Mouse (Mus musculus) liver, adult 2 months (tissue): ENCODE data around the gene Caml. TPM values are rescaled to one million over a fixed set of nuclear protein-coding genes. Genes with fewer than 3 reads are reported as not detected.

Experiments used
- DNase-seq: peaks from one replicate; pipeline ENCODE4 v3.0.0-alpha.2; 2011; ENCODE audit warnings: low read depth, low spot score; ENCODE audit errors: extremely low read depth
- H3K27ac ChIP-seq: fragments of 200-500 bp; replicated peaks from 2 replicates; pipeline ENCODE4 v1.5.1; 2012; ENCODE audit warnings: low read depth, mild to moderate bottlenecking, control low read depth, inconsistent platforms, low read length; ENCODE audit not compliant: insufficient read depth
- H3K27me3 ChIP-seq: fragments of 200-500 bp; 2 replicates; pipeline ENCODE4 v1.6.1; 2012; ENCODE audit warnings: mild to moderate bottlenecking, moderate library complexity, low read length, inconsistent platforms; ENCODE audit not compliant: control insufficient read depth, insufficient read depth
- H3K36me3 ChIP-seq: fragments of 200-500 bp; 2 replicates; pipeline ENCODE4 v1.6.1; 2012; ENCODE audit warnings: low read length, inconsistent platforms; ENCODE audit not compliant: control insufficient read depth, insufficient read depth
- H3K4me1 ChIP-seq: fragments of 200-500 bp; 2 replicates; pipeline ENCODE4 v1.6.1; 2011; ENCODE audit warnings: low read length; ENCODE audit not compliant: control insufficient read depth, insufficient read depth
- H3K4me3 ChIP-seq: fragments of 200-500 bp; 2 replicates; pipeline ENCODE4 v1.5.1; 2011; ENCODE audit warnings: low read depth, mild to moderate bottlenecking, control low read depth, low read length, moderate library complexity; ENCODE audit not compliant: insufficient read depth
- H3K79me2 ChIP-seq: fragments of 200-500 bp; 2 replicates; pipeline ENCODE4 v1.6.1; 2012; ENCODE audit warnings: inconsistent platforms, mild to moderate bottlenecking, low read length, moderate library complexity; ENCODE audit not compliant: control insufficient read depth, insufficient read depth
- H3K9ac ChIP-seq: fragments of 200-500 bp; 2 replicates; pipeline ENCODE4 v1.6.1; 2012; ENCODE audit warnings: low read depth, mild to moderate bottlenecking, control low read depth, inconsistent platforms, low read length
- CTCF ChIP-seq: fragments of 200-500 bp; IDR thresholded peaks from 2 replicates; pipeline ENCODE4 v1.5.1; 2011; ENCODE audit warnings: low read depth, low read length, control low read depth
- POLR2A ChIP-seq: fragments of 200-500 bp; IDR thresholded peaks from 2 replicates; pipeline ENCODE4 v1.6.1; 2011; ENCODE audit warnings: low read length, control low read depth; ENCODE audit not compliant: insufficient read depth; ENCODE audit errors: extremely low read depth
- WGBS: fragments of 180-500 bp; shearing (Covaris S2); methylation state at CpG from one replicate; pipeline ENCODE4 v1.1.7; 2018; 5-methylcytosine and 5-hydroxymethylcytosine counted together
- polyA plus RNA-seq: library from polyadenylated mRNA; depleted of rRNA; stranded (reverse); fragments of >200 nt; gene quantifications from 2 replicates; pipeline ENCODE4 v1.2.3, GENCODE M21; 2012
- total RNA-seq: library from RNA; depleted of rRNA; stranded (reverse); fragments of >200 nt; gene quantifications from 2 replicates; pipeline ENCODE4 v1.2.3, GENCODE M21; 2014

Gene Caml
- total and polyA plus RNA-seq, 2 experiments, result 14.6 to 33.4 TPM

GRCm38 (mm10) chr13:55599566-55600540 is 23.0 kb upstream of the Caml start, which contains the start of gene B4galt7:
Gene B4galt7 (plus strand): TSS chr13:55599896.
- peak within 1 kb of the TSS; percentile 86 for H3K4me3 ChIP-seq
- no peak for TF ChIP-seq CTCF
- no peak for TF ChIP-seq POLR2A
- H3K4me1 ChIP-seq, result peaks cover 2% of the 10 kb centered on the region; the same call in 1 of the 2 replicates
- peak; percentile 64 for DNase-seq
- no peaks in the 10 kb centered on the region for H3K27me3 ChIP-seq
- peaks cover 5% of the 10 kb centered on the region; the same call in 1 of the 2 replicates for H3K79me2 ChIP-seq
- H3K9ac ChIP-seq, result peak within 1 kb of the TSS; percentile 85
- peak within 1 kb of the TSS; percentile 74 for H3K27ac ChIP-seq
- H3K36me3 ChIP-seq, result peaks cover 18% of the 10 kb centered on the region
- whole genome bisulfite sequencing, result 5% methylated on average over 51 of the region's 51 CpGs

GRCm38 (mm10) chr13:55600657-55601056 is 22.1 kb upstream of the Caml start:
- Histone ChIP-seq H3K4me1 (peaks cover 2% of the 10 kb centered on the region; the same call in 1 of the 2 replicates), H3K27ac (peak overlapping the region; percentile 74; the same call in 1 of the 2 replicates), H3K9ac (peak overlapping the region; percentile 85), H3K4me3 (peak overlapping the region; percentile 86; the same call in 1 of the 2 replicates), H3K27me3 (no peaks in the 10 kb centered on the region), H3K79me2 (peaks cover 5% of the 10 kb centered on the region; the same call in 1 of the 2 replicates), H3K36me3 (peaks cover 11% of the 10 kb centered on the region)
- peak; percentile 63 for DNase-seq
- WGBS, result 9% methylated on average over 9 of the region's 9 CpGs
- TF ChIP-seq POLR2A (no peak), CTCF (no peak)

- peaks cover 7% of the 10 kb centered on the region for H3K36me3 ChIP-seq
- peaks cover 5% of the 10 kb centered on the region; the same call in 1 of the 2 replicates for H3K79me2 ChIP-seq
- H3K4me1 ChIP-seq, result peaks cover 2% of the 10 kb centered on the region; the same call in 1 of the 2 replicates
- no peak overlapping the region for H3K9ac ChIP-seq
- H3K27me3 ChIP-seq, result no peaks in the 10 kb centered on the region
- 2% methylated on average over 3 of the region's 3 CpGs for WGBS
- peak; percentile 78 for TF ChIP-seq CTCF
- no peak for TF ChIP-seq POLR2A
- H3K27ac ChIP-seq, result no peak overlapping the region
- DNase-seq, result peak; percentile 32
- H3K4me3 ChIP-seq, result no peak overlapping the region
These were observed 21.2 kb upstream of the Caml start for GRCm38 (mm10) chr13:55601611-55602010.

- Histone ChIP-seq H3K4me3 (no peak overlapping the region), H3K27me3 (no peaks in the 10 kb centered on the region), H3K4me1 (peaks cover 2% of the 10 kb centered on the region; the same call in 1 of the 2 replicates), H3K27ac (no peak overlapping the region), H3K9ac (no peak overlapping the region), H3K79me2 (peaks cover 5% of the 10 kb centered on the region; the same call in 1 of the 2 replicates), H3K36me3 (peaks cover 3% of the 10 kb centered on the region; the same call in 1 of the 2 replicates)
- TF ChIP-seq CTCF, result no peak
- no peak for TF ChIP-seq POLR2A
- no peak for DNase-seq
- 92% methylated on average over 3 of the region's 3 CpGs for WGBS
These were observed 18.2 kb upstream of the Caml start for GRCm38 (mm10) chr13:55604606-55605005.

GRCm38 (mm10) chr13:55606899-55607623 is 15.7 kb upstream of the Caml start:
- H3K27me3 ChIP-seq, result no peaks in the 10 kb centered on the region
- WGBS, result 70% methylated on average over 10 of the region's 10 CpGs
- H3K4me3 ChIP-seq, result no peak overlapping the region
- no peak for TF ChIP-seq POLR2A
- H3K36me3 ChIP-seq, result peaks cover 3% of the 10 kb centered on the region; the same call in 1 of the 2 replicates
- H3K9ac ChIP-seq, result no peak overlapping the region
- H3K79me2 ChIP-seq, result peaks cover 5% of the 10 kb centered on the region; the same call in 1 of the 2 replicates
- DNase-seq, result no peak
- H3K27ac ChIP-seq, result no peak overlapping the region
- no peaks in the 10 kb centered on the region for H3K4me1 ChIP-seq
